Mouse (Mus musculus): ENCODE results near the gene Osbpl8.
"Not testable (repeated sequence)": the region's sequence is repeated elsewhere in the genome, so short reads cannot be mapped to it uniquely, and the experiment has no call there.

Osbpl8 gene

DNA sequence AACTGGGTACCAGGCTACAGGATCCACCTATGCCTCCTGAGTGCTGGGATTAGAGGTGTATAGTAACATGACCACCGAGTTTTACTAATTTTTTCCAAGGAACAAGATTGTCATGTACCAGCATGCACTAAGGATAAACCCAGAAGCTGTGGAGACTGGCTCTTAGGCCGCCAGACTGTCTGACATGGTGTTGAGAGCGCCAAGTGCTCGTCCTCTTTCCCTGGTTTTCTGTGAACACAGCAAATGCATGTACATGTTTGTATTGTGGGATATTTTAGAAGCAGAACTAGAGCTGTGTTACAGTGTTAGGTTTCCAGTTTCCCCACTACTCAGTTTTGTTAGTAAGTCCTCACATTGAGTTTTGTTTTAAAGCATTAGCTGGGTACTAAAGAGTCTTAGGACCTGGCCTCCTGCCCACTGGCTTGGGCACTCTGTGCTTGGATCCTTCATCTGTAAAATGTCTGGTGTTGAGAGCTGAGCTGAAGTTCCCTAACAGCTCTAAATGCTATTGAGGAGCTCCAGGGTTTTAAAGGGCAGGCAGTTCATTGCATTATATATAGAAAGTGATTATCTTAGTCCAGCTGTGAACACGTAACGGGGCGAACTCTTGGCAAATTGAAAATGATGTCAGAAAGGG is 19.2 kb downstream of the Osbpl8 start:
- no peak for DNase-seq (ENCODE audit: low spot score in 2 of 2)

DNA sequence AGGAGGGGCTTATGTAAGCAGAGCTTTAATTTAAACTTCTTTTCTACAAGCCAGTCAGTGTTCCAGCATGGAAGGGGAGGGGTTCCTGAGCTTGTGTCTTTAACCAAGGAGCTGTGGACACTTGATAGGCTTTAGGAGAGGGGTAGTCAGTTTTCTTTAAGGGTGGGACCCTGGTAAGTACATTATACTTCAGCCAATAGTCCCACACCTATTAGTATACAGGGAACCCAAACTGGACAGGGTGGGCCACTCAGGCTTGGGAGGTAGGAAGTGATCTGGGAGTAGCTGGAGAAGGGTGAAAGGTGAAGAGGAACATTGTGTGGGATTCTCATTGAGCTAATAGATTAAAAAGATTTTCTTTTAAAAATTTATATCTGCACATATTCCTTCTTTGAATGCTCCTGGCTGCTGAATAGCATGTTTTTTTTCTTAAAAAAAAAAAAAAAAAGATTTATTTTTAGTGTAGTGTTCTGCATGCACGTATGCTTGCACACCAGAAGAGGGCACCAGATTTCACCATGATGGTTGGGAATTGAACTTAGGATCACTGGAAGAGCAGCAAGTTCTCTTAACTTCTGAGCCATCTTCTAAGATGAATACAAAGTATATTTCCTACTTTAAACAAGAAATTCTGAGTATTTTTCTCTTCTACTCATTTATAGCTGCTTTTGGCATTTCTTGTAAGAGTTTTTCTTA is 21.2 kb downstream of the Osbpl8 start:
- DNase-seq (ENCODE audit: low spot score in 2 of 2), result no peak

DNA sequence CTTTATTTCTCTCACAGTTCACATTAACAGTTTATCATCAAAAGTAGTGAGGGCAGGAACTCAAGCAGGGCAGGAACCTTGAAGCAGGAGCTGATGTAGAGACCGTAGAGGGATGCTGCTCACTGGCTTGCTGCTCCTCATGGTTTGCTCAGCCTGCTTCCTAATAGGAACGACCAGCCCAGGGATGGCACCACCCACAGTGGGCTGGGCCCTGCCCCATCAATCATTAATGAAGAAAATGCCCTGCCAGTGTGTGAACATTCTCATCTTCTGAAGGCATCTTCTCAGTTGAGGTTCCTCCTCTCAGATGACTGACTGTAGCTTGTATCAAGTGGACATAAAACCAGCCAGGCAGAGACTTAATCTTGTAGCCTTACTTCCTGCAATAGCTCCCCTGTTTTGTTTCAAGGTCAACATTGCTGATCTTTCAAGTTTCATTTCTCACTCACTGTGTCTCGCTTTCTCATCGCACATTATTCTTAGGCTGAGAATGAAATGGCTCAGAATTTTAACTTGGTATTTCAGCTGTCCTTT is 24.5 kb downstream of the Osbpl8 start:
- no peak for DNase-seq (ENCODE audit: low spot score in 2 of 2)

DNA sequence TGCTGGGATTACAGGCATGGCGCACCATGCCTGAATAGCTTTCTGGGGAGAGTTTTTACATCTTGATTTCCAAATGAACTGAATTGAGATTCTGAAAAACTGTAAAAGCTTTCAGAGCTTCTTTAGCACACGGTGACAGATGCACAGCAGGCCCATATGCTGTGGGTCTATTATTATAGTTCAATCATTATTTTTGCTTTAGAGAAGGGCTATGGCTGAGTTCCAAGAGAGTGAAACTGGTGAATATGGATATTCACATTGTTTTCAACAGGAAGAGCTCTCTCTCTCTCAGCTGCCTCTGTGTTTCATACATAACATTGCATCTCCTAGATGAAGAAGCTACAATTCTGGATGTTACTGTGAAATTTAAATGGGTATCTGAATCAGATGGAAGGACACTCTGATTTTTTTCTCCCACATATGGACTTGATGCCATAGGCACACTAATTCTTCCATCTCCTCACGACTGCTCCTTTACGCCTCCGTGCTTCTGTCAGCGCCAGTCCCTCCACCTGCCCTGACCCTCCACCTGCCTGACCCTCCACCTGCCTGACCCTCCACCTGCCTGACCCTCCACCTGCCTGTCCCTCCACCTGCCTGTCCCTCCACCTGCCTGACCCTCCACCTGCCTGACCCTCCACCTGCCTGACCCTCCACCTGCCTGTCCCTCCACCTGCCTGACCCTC is 25.7 kb downstream of the Osbpl8 start:
- DNase-seq (ENCODE audit: low spot score in 2 of 2), result no peak

DNA sequence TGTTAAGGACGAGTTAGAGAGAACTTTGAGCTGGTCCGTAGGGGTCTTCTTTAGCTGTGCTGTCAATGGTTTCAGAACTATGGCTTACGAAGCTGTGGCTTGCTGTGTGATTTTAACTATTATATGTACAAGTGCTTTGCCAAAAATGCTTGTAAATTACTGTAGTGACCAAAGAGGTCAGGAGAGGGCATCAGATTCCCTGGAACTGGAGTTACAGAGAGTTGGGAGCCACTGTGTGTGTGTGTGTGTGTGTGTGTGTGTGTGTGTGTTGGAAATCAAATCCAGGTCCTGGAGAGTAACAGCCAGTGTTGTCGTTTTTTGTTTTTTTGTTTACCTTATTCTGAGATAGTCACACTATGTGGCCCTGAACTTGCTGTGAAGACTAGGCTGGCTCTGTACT is 29.0 kb downstream of the Osbpl8 start:
- DNase-seq (ENCODE audit: low spot score in 2 of 2), result no peak

DNA sequence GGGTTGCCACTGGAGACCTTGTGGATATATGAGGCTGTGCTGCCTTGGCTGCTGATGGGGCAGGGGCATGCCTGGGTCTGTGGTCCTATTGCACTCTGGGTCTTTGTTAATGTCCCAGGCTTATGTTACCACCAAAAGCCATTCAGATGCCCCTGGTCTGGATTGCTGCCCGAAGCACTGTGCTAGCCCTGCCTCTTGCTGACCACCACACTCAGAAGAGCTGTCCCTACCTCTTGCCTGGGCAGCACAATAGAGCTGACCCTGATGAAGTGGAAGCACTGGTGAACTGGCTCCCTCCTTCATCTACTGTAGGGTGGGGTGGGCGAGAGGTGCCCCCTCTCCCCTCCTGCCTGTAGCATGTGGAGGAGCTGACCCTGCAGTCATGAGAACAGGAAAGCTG is 31.6 kb downstream of the Osbpl8 start:
- no peak for DNase-seq (ENCODE audit: low spot score in 2 of 2)

DNA sequence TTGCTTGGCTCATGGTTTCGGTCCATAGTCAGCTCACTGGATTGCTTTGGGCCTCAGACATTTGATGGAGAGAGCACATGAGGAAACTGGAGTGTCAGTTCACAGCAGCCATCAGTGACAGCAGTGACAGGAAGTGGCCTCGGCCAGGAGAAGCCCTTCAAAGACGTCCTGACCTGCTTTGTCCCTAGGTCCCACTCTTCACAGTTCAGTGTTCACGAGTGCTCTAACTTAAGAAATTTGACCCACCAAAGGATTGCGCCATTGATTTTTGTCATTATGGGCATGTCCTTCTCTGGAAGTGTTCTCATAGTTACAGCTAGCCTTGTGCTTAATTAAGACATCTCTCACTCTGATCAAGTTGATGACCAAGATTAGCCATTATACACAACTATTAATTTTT is 34.2 kb downstream of the Osbpl8 start:
- DNase-seq (ENCODE audit: low spot score in 2 of 2), result not testable (repeated sequence)

DNA sequence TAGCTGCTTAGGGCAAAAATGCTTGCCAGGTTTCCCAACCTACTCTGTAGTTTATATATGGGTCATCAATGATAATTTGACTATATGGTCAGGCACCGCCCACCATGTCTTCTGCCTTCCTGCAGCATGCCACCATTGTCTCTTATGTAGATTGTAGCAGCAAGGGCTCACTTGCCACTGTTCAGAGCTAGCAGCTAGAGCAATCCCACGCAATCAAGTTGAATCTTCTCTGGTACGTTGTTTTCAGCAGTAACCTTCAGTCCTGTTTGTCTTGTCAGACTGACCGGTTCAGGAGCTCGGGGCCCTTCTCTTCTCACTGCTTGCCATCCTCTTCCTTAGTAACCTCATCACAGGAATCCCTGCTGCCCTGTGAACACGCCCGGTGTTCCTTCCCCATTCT is 36.6 kb downstream of the Osbpl8 start:
- DNase-seq (ENCODE audit: low spot score in 2 of 2), result no peak

DNA sequence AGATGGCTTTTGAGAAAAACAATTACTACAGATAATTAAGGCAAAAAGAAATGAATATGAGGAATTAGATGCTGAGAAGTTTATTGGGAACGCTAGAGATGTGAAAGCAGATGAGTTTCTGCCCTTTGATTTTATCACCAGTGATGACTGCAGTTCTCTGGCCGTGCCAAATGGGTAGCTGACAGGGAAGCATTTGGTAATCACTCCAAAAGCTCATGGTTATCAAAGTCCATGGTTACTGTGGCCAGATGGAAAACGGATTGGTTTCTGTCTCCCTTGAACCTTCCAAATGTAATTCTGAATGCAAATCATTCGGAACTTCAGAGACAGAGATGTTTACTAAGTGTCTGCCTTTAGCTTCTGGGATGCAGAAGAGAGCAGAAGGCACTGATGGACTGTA is 37.1 kb downstream of the Osbpl8 start:
- no peak for DNase-seq (ENCODE audit: low spot score in 2 of 2)

DNA sequence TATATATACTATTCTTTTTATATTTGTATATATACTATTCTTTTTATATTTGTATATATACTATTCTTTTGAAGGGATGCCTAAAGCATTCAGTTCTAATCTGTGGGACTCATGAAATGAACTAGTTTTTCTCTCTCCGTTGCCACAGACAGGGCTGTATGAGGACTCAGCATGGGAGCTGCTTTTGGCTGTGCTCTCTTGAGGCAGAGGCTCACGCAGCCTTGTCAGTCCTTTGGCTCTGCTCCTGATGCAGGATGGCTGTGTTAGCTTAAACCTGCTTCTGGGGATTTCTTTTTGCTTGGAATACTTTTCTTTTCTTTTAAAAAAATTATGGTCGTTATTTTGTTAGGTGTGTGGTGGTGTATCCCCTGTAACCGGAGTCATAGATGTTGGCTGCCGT is 39.5 kb downstream of the Osbpl8 start:
- DNase-seq (ENCODE audit: low spot score in 2 of 2), result no peak

DNA sequence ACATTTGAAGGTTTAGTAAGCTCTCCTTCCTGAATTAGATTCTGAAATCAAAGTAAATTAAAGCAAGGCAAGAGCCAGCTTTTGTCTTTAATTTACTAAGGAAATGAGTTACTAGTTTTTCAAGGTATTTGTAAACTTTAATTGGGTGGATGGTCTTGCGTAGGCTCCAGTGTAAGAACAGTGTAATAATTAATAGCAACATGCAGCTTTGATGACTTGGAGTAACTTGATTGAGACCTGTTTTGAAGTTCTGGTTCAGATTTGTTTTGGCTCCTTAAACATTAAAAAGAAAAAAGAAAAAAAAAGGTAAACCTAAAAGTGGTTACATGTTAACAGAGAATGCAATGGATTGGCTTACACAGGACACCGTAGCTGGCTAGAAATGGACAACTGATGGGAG is 40.9 kb downstream of the Osbpl8 start:
- no peak for DNase-seq (ENCODE audit: low spot score in 2 of 2)

DNA sequence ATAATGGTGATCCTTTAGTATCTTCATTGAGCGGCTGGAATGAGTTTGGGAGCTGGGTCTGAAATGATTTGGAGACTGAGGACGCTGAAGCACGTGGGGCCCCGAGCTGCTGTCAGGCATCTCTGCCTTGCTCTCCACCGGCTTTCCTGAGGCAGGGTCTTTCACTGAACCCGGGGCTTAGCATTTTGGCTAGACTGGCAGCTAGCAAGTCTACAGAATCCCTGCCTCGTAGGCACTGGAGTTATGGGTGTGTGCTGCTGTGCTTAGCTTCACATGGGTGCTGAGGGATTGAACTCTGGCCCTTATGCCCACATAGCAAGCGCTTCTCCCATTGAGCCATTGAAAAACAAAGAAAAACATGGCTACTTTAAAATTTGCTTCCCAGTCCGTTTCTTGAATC is 42.8 kb downstream of the Osbpl8 start:
- no peak for DNase-seq (ENCODE audit: low spot score in 2 of 2)

DNA sequence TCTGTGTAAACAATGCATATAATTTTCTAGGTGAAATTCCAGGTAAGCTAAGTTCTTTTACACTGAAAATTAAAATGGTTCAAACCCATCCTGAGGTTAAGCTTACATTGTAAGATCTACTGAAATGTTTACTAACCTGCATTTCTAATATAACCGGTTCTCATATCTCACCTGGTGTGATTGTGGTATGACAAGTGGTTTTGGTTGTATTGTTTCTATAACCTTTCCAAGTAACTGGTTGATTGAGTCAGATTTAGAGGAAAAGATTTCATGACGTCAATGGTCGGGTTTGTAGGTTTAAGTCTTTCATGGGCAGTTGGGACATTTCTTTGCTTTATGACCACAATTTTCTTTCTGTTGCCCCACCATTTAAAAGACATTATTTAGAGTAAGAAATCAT is 49.5 kb downstream of the Osbpl8 start:
- DNase-seq (ENCODE audit: low spot score in 2 of 2), result peak in 1 of 2 experiments; percentile 24

DNA sequence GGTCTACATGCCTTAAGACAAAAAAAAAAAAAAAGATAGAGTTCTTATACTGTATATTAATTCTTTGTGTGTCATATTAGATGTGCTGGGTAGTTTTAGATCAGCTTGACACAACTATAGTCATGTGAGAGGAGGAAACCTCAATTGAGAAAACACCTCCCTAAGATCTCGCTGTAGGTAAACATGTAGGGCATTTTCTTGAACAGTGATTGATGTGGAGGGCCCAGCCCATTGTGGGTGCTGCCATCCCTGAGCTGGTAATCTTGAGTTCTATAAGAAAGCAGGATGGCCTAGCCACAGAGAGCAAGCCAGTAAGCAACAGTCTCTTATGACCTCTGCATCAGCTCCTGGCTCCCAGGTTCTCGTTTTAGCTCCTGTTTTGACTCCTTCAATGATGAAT is 50.1 kb downstream of the Osbpl8 start:
- peak; percentile 13 to 48 for DNase-seq (ENCODE audit: low spot score in 2 of 2)

DNA sequence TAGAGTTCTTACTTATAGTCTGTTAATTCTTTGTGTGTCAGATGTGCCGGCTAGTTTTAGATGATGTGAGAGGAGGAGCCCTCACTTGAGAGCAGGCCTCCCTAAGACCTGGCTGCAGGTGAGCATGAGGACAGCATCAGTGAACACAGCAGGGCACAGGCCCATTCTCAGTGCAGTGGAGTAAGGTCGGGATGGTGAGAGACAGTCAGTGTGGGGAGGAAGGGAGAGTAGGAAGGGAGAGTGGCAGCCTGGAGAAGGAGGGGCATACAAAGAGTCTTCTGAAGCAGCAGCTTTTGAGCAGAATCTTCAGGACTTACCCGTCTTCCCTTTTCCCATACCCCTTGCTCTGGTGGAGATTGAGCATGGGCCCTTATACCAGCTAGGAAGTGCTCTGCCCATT is 51.0 kb downstream of the Osbpl8 start:
- DNase-seq (ENCODE audit: low spot score in 2 of 2), result no peak

DNA sequence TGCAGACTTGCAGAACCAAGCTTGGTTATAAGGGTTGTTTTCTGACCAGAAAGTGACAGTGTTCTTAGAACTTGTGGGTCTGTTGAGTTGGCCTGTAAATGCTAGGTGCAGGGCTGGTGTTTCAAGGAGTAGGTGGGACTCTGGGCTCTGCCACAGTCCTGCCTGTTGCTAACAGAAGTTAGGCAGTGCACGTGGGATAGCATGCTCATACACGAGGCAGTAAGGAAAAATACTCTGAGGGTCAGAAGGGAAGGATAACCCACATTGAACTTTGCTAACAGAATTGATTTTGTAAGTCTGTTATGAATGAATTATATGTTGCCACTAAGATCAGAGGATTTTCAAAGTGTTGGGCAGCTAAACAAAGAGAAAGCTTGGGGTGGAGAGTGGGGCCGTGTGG is 51.6 kb downstream of the Osbpl8 start:
- DNase-seq (ENCODE audit: low spot score in 2 of 2), result no peak

DNA sequence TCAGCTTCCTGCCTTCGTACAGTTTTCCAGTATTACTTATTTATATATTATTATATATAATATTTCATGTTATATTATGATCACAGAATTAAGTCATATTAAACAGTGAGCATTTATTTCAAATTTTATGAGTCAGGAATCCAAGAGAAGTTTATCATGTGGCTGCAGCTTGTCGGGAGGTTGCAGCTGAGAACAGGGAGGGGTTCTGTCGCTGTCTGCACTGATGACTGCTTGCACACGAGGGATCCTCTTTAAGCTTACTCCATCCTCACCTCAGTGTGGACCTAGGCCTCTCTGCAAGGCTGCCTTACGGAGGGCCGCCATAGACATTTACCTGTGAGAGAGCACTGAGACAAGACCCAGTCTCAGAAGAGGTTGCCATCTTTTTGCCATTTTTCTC is 58.0 kb downstream of the Osbpl8 start:
- DNase-seq (ENCODE audit: low spot score in 2 of 2), result no peak

DNA sequence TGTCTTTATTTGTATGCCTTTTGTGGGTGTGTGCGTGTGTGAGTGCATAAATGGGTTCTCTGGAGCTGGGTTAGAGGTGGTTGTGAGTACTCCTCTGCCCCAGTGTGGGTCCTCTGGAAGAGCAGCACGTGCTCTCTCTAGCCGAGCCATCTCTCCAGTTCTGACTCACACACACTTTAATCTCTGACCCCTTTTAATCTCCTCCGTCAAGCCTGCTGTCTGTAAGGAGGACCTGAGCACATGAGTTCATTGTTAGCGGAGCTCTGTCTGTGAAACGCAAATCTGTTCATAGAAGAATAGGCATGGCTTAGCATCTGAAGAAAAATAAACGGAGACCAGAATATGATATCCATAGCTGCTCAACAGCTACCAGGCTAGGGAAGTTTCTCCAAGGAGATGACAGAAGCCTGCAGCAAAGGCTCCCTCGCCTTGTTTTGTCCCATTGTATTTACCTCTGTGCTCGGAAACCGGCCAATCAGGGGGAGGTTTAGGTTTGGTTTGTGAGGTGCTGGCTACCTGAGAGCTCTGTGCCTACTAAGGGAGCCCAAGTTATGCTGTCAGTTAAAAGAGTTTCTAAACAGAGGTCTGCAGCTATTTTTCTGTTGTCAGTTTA is 58.8 kb downstream of the Osbpl8 start:
- no peak for DNase-seq (ENCODE audit: low spot score in 2 of 2)

DNA sequence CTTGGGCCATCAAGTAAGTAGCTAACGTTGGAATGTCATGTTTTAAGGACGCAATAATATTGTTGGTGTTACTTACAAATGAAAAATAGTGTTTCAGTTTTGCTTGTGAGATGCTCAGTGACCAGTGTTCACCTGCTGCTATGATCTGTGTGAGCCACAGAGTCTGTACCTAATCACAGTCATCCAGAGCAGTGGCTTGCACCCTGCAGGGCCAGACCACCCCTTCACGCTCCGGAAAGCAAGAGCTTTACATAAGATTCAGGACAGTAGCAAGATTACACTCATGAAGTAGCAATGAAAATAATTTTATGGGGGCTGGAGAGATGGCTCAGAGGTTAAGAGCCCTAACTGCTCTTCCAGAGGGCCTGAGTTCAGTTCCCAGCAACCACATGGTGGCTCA is 60.1 kb downstream of the Osbpl8 start:
- no peak for DNase-seq (ENCODE audit: low spot score in 2 of 2)

DNA sequence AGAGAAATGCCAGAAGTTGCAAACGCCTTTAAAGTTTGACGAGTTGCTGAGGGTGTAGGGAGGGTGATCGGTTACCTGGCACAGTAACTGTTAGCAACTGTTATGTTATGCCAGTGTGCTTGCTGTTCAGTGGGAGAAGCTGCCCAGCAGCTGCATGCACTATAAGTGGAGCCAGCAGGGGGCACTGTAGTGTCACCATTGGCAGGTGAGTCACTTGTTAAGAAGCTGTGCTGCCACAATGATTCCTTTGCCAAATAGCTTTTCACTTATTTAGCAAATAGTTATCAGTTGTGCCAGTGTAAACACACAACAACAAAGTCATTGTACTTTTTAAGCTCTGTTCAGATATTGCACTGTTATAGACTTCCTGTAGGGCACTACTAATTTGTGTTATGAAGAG is 62.0 kb downstream of the Osbpl8 start:
- peak; percentile 67 to 84 for DNase-seq (ENCODE audit: low spot score in 2 of 2)

DNA sequence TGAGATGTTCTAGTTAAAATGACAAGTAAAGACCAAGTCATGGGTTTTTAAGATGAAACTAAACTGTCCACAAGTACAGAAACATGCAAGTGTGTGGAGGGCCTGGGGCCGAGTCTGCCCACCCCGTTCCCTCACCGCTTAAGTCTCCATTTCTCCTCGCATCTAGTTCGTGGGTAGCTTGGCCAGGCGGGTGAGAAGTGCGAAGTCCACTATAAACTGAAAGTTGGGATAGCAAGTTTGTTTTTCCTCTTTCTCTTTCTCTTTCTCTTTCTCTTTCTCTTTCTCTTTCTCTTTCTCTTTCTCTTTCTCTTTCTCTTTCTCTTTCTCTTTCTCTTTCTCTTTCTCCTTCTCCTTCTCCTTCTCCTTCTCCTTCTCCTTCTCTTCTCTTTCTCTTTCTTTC is 67.7 kb downstream of the Osbpl8 start:
- not testable (repeated sequence) for DNase-seq (ENCODE audit: low spot score in 2 of 2)

DNA sequence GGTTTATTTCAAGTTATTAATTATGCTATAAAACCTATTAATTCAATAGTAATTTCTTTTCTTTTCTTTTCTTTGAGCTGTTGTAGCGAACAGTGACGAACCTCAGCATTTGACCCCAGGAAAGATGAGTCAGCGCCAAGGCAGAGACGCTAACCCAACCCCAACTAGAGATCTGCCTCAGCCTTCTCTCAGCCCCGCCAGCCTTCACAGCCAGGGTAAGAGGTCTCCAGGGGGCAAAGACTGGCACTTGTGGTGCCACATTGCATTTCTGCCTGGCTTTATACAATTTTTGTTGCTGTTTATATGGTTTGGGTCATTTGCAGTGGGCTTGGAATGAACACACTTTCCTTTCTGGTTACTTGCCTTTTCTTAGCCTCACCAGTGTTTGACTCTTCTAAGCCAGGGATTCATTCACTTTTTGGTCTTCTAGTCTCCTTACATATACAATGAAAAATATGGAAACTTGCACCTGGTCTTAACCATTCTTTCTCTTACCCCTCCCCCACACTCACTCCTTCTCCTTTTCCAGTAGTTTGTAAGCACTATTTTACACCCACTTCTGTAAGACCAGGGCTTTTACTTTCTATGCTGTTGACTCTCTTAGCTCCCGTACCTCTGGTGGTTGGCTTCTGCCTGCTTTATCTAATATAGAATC is 69.1 kb downstream of the Osbpl8 start:
- no peak for DNase-seq (ENCODE audit: low spot score in 2 of 2)
